Mouse (Mus musculus): ENCODE results near the gene Srsf1.

DNA sequence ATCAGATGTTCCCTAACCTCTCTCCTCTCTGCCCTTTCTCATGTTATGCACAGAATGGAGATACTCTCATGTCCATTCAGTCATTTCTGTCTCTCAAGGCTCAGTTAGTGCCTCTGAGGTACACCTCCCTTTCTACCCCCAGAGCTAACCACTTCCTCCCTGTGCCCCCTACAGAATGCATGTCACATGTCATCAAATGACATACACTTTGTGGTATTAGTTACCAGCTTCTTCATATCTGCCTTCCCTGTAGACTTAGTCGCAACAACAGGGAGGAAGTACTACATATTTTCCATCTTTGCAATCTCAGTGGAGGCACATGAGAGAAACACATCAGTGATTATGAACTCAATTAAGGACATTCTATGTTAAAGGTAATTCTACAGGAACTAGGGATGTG lies 44.8 kb downstream of the Srsf1 start:
- TF ChIP-seq CTCF (IDR thresholded peaks at IDR 0.05; ENCODE audit: control insufficient read depth, insufficient read depth, insufficient read length) (no peak), FOSL1 (IDR thresholded peaks at IDR 0.05; ENCODE audit: insufficient read depth, low read length, poor library complexity, severe bottlenecking) (no peak), MYOG (IDR thresholded peaks at IDR 0.05; ENCODE audit: control insufficient read depth, extremely low read depth, insufficient read length) (no peak)

All from C2C12 (cell line).